Mouse (Mus musculus) cerebellum, adult 11 months (tissue): ENCODE data around the gene Wnt4.

Source experiments
- DNase-seq: peaks from one replicate; pipeline ENCODE4 v3.0.0; 2022

The Wnt4 gene

GRCm38 (mm10) chr4:137308377-137308776, 31.1 kb downstream of the Wnt4 start:
- peak; percentile 35 for DNase-seq

- no peak for DNase-seq
These were observed 36.2 kb downstream of the Wnt4 start for GRCm38 (mm10) chr4:137313511-137313910.

- no peak for DNase-seq
These were observed 37.3 kb downstream of the Wnt4 start for GRCm38 (mm10) chr4:137314561-137314960.

- no peak for DNase-seq
These were observed 37.8 kb downstream of the Wnt4 start for GRCm38 (mm10) chr4:137315061-137315460.

GRCm38 (mm10) chr4:137316027-137316770, 38.9 kb downstream of the Wnt4 start:
- no peak for DNase-seq

DNA sequence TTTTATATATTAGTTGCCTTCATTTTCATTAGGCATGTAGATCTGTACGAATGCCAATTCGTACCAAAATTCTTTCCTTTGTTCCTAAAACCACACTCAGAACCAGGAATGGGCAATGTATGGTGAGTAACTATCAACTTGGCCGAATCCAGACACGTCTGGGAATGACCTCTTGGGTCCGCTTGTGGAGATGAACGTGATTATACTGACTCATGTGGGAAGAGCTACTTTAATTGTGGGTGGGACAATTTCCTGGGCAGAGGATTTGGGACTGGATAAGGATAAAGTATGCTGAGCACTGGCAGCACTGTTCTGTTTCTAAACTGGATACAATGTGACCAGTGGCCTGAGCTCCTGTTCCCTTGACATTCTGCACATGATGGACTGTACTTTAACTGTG, 47.6 kb downstream of the Wnt4 start:
- DNase-seq: no peak

GRCm38 (mm10) chr4:137326494-137326893, 49.2 kb downstream of the Wnt4 start:
- DNase-seq: no peak

DNA sequence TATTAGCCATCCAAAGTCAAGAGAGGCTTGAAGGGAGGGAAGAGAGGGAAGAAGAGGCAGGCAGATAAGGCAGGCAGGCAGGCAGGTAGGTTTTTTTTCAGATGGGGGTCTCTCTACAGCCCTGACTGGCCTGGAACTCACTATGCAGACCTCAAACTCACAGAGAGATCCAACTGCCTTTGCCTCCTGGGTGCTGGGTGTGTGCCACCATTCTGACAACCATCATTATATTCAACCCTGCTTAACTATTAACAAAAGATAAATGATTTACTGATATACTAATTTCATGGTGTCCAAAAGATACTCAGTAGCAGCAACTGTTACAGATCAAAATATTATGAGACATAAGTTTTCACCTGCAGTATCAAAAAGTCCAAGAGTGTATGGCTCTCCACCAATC, 54.8 kb downstream of the Wnt4 start:
- no peak for DNase-seq

DNA sequence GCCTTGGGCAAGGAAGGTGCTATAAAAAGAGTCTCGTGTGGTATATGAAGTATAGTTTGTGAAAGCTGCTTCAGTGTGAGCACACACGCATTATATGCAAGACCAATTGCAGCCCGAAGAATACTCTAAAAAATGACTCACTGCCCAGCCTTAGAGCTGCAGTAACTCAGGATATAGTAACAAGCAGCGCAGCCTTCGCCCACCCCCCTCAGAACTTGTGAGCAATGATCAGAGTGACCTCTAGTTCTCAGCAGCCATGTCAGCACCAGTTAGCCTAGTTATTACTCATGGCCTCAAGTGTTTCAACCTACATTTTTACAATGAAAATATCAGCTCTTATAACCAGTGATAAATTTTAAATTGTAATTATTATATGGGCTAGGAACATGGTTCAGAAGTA, 59.2 kb downstream of the Wnt4 start:
- DNase-seq: no peak

GRCm38 (mm10) chr4:137339415-137339814, 62.1 kb downstream of the Wnt4 start:
- DNase-seq: no peak

GRCm38 (mm10) chr4:137342816-137343215, 65.5 kb downstream of the Wnt4 start:
- no peak for DNase-seq

DNA sequence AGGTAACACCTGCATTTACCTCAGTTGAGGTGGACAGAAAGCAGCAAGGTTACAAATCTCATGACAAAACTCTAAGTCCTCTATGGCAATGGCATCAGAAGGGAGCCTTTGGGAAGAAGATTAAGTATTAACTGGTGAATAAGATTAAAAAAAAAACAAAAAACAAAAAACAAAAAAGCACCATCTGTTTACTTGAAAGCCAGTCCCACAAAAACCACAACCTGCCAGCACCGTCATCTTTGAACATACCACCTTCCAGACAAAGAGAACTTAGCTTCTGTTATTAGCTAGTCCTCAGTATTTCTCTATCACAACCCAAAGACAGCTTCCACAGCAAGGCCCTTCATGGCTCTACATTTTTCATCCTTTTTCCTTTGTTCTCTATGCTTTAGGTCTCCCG, 67.8 kb downstream of the Wnt4 start:
- DNase-seq: no peak

DNA sequence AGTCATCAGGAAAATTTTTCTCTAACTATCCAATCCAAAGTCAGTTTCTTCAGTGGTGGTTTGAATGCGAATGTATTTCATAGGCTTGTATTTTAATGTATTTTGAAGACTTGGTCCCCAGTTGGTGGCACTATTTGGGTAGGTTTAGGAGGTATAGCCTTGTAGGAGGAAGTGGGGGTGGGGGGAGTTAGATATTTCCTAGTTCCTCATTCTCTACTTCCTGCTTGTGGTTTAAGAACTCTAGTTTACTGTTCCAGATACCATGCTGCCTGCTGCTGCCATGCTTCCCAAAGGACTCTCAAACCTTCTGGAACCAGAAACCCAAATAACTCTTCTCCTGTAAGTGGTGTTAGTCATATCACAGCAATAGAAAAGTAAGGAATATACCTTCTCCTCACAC, 68.5 kb downstream of the Wnt4 start:
- no peak for DNase-seq
